Mouse (Mus musculus): ENCODE results near the gene Arhgap5. TPM values are rescaled to one million over a fixed set of nuclear protein-coding genes. Genes with fewer than 3 reads are reported as not detected.
"Not testable (repeated sequence)": the region's sequence is repeated elsewhere in the genome, so short reads cannot be mapped to it uniquely, and the experiment has no call there.

Arhgap5 gene
- polyA plus RNA-seq, 1 experiment from 2014 or later = 43.0 TPM

DNA sequence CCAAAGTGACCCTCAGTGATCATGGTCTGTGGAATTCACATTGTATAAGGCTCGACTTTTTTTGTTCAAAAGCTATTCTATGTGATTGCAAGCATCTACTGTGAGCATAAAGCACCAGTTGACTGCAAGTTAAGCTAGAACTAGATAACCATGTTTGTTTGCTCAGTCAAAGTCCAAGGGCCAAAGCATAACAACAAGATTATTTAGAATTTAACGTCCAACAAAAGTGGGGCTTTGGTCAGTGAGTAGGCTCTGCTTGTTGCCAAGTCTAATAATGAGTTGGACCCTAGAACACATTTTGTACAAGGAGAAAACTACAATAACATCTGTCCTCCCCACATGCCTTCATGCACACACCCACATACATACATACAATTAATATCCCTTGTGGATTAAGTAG, 69.6 kb downstream of the Arhgap5 start:
- Histone ChIP-seq H3K27ac (ENCODE audit: low read length) (no peak overlapping the region), H3K4me2 (ENCODE audit: low read depth, low read length) (no peak overlapping the region), H3K27me3 (ENCODE audit: control insufficient read depth, insufficient read depth, low read length) (no peaks in the 10 kb centered on the region), H3K9ac (ENCODE audit: low read length) (no peak overlapping the region), H3K9me3 (replicated peaks; ENCODE audit: control insufficient read depth, low read length) (no peaks in the 10 kb centered on the region), H3K4me3 (replicated peaks; ENCODE audit: low read length) (no peak overlapping the region), H3K36me3 (ENCODE audit: control insufficient read depth, insufficient read depth, low read length) (no peaks in the 10 kb centered on the region), H3K4me1 (ENCODE audit: control insufficient read depth, insufficient read depth, low read length) (no peaks in the 10 kb centered on the region)
- ATAC-seq (ENCODE audit: insufficient read depth, low FRiP score) = no peak
- WGBS = 85% methylated on average over 2 of the region's 2 CpGs

DNA sequence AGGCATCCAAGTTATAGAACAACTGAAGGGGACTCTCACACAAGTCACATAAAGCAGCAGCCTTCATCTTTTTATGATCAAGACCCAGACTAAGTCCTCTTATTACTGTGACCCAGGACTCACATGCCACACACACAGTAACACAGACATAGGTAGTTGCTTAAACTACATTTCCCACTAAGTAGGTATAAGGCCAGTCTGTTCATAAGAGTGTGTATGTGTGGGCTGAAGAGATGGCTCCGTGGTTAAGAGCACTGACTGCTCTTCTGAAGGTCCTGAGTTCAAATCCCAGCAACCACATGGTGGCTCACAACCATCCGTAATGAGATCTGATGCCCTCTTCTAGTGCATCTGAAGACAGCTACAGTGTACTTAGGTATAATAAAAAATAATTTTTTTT, 82.7 kb downstream of the Arhgap5 start:
- not testable (repeated sequence) for H3K36me3 ChIP-seq (ENCODE audit: control insufficient read depth, insufficient read depth, low read length); H3K4me2 ChIP-seq (ENCODE audit: low read depth, low read length); H3K27me3 ChIP-seq (ENCODE audit: control insufficient read depth, insufficient read depth, low read length); ATAC-seq (ENCODE audit: insufficient read depth, low FRiP score); H3K27ac ChIP-seq (ENCODE audit: low read length); H3K4me3 ChIP-seq (replicated peaks; ENCODE audit: low read length); H3K4me1 ChIP-seq (ENCODE audit: control insufficient read depth, insufficient read depth, low read length); H3K9me3 ChIP-seq (replicated peaks; ENCODE audit: control insufficient read depth, low read length); H3K9ac ChIP-seq (ENCODE audit: low read length)
- 80% methylated on average over 2 of the region's 2 CpGs for WGBS

DNA sequence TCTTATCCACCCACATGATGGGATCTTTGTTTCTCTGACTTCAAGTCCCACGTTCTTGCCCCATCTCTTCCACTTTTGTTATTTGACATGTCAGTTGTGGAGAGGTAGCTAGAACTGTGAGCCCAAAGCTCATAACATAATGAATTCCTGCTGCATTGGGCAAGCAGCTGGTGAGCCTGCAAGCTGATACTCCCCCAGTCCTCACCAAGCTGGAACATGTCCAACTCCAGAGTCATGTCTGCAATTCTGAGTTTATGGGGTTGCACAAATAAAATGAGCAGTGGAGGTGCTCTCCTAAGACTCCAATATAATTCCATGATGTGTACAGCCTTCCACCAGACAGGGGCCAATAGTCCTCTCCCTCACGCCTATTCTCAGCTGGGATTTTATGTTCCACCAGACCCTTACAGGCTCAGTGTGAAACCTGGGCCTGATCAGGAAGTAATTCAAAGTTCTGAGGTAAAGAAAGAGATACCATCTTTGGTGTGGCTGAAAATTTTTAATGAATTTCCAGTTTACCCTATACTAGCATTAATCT, 83.8 kb downstream of the Arhgap5 start:
- Histone ChIP-seq H3K9me3 (replicated peaks; ENCODE audit: control insufficient read depth, low read length) (no peaks in the 10 kb centered on the region), H3K27me3 (ENCODE audit: control insufficient read depth, insufficient read depth, low read length) (no peaks in the 10 kb centered on the region), H3K36me3 (ENCODE audit: control insufficient read depth, insufficient read depth, low read length) (no peaks in the 10 kb centered on the region), H3K4me3 (replicated peaks; ENCODE audit: low read length) (no peak overlapping the region), H3K27ac (ENCODE audit: low read length) (no peak overlapping the region), H3K4me1 (ENCODE audit: control insufficient read depth, insufficient read depth, low read length) (no peaks in the 10 kb centered on the region), H3K4me2 (ENCODE audit: low read depth, low read length) (no peak overlapping the region), H3K9ac (ENCODE audit: low read length) (no peak overlapping the region)
- ATAC-seq (ENCODE audit: insufficient read depth, low FRiP score) = no peak
- 65% methylated on average over 2 of the region's 2 CpGs for WGBS

- Histone ChIP-seq H3K9ac (ENCODE audit: low read length) (no peak overlapping the region), H3K27ac (ENCODE audit: low read length) (no peak overlapping the region), H3K36me3 (ENCODE audit: control insufficient read depth, insufficient read depth, low read length) (no peaks in the 10 kb centered on the region), H3K9me3 (replicated peaks; ENCODE audit: control insufficient read depth, low read length) (no peaks in the 10 kb centered on the region), H3K4me3 (replicated peaks; ENCODE audit: low read length) (no peak overlapping the region), H3K27me3 (ENCODE audit: control insufficient read depth, insufficient read depth, low read length) (no peaks in the 10 kb centered on the region), H3K4me2 (ENCODE audit: low read depth, low read length) (no peak overlapping the region), H3K4me1 (ENCODE audit: control insufficient read depth, insufficient read depth, low read length) (no peaks in the 10 kb centered on the region)
- ATAC-seq (ENCODE audit: insufficient read depth, low FRiP score) = peak; percentile 75; the same call in 1 of the 2 replicates
- 63% methylated on average over 7 of the region's 7 CpGs for WGBS
Observed at GRCm38 (mm10) chr12:52595389-52596185, 91.8 kb downstream of the Arhgap5 start.

- H3K4me1 ChIP-seq (ENCODE audit: control insufficient read depth, insufficient read depth, low read length) = peaks cover 7% of the 10 kb centered on the region
- 21% methylated on average over 2 of the region's 2 CpGs for WGBS
- H3K4me2 ChIP-seq (ENCODE audit: low read depth, low read length) = peak overlapping the region; percentile 49
- H3K36me3 ChIP-seq (ENCODE audit: control insufficient read depth, insufficient read depth, low read length) = no peaks in the 10 kb centered on the region
- no peaks in the 10 kb centered on the region for H3K9me3 ChIP-seq (replicated peaks; ENCODE audit: control insufficient read depth, low read length)
- H3K27ac ChIP-seq (ENCODE audit: low read length) = peak overlapping the region; percentile 84
- H3K27me3 ChIP-seq (ENCODE audit: control insufficient read depth, insufficient read depth, low read length) = no peaks in the 10 kb centered on the region
- no peak for ATAC-seq (ENCODE audit: insufficient read depth, low FRiP score)
- peak overlapping the region; percentile 77; the same call in 1 of the 2 replicates for H3K9ac ChIP-seq (ENCODE audit: low read length)
- peak overlapping the region; percentile 65 for H3K4me3 ChIP-seq (replicated peaks; ENCODE audit: low read length)
Observed at GRCm38 (mm10) chr12:52602471-52602870, 98.7 kb downstream of the Arhgap5 start.

GRCm38 (mm10) chr12:52602883-52603694, 99.3 kb downstream of the Arhgap5 start:
- ATAC-seq (ENCODE audit: insufficient read depth, low FRiP score) = peak; percentile 92
- Histone ChIP-seq H3K4me1 (ENCODE audit: control insufficient read depth, insufficient read depth, low read length) (peaks cover 7% of the 10 kb centered on the region), H3K27me3 (ENCODE audit: control insufficient read depth, insufficient read depth, low read length) (no peaks in the 10 kb centered on the region), H3K36me3 (ENCODE audit: control insufficient read depth, insufficient read depth, low read length) (no peaks in the 10 kb centered on the region), H3K27ac (ENCODE audit: low read length) (peak overlapping the region; percentile 84), H3K9me3 (replicated peaks; ENCODE audit: control insufficient read depth, low read length) (no peaks in the 10 kb centered on the region), H3K4me2 (ENCODE audit: low read depth, low read length) (peak overlapping the region; percentile 49), H3K9ac (ENCODE audit: low read length) (peak overlapping the region; percentile 77), H3K4me3 (replicated peaks; ENCODE audit: low read length) (peak overlapping the region; percentile 65)
- under 1% methylated on average over 35 of the region's 35 CpGs for WGBS

DNA sequence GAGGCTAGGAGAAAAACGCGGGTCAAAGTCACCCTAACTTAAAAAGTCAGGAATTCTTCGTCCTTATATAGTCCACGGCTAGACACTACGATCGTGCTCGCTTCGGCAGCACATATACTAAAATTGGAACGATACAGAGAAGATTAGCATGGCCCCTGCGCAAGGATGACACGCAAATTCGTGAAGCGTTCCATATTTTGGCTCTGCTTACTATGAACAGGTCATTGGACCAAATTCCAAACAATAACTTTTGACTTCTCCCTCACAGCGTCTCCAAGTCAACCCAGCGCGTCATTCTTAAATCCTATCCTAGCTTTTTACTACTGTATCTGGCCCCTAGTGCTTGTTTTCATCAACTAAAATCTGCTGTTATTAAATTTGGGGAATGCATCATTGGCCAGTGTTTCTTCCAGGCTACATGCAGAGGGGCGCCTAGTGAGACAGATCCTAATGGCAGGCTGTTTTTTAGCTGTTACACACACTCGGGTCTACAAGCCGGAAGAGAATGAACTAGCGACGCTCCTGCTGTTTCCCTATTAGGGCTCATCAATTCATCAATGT, 100.0 kb downstream of the Arhgap5 start:
- Histone ChIP-seq H3K4me2 (ENCODE audit: low read depth, low read length) (peak overlapping the region; percentile 49), H3K4me3 (replicated peaks; ENCODE audit: low read length) (peak overlapping the region; percentile 65), H3K36me3 (ENCODE audit: control insufficient read depth, insufficient read depth, low read length) (no peaks in the 10 kb centered on the region), H3K9me3 (replicated peaks; ENCODE audit: control insufficient read depth, low read length) (no peaks in the 10 kb centered on the region), H3K27ac (ENCODE audit: low read length) (peak overlapping the region; percentile 84), H3K9ac (ENCODE audit: low read length) (peak overlapping the region; percentile 87), H3K4me1 (ENCODE audit: control insufficient read depth, insufficient read depth, low read length) (peaks cover 7% of the 10 kb centered on the region), H3K27me3 (ENCODE audit: control insufficient read depth, insufficient read depth, low read length) (no peaks in the 10 kb centered on the region)
- ATAC-seq (ENCODE audit: insufficient read depth, low FRiP score) = peak; percentile 81
- WGBS = under 1% methylated on average over 21 of the region's 21 CpGs

- Histone ChIP-seq H3K9ac (ENCODE audit: low read length) (peak overlapping the region; percentile 87), H3K4me3 (replicated peaks; ENCODE audit: low read length) (peak overlapping the region; percentile 65), H3K36me3 (ENCODE audit: control insufficient read depth, insufficient read depth, low read length) (no peaks in the 10 kb centered on the region), H3K27ac (ENCODE audit: low read length) (peak overlapping the region; percentile 84), H3K4me1 (ENCODE audit: control insufficient read depth, insufficient read depth, low read length) (peaks cover 7% of the 10 kb centered on the region), H3K9me3 (replicated peaks; ENCODE audit: control insufficient read depth, low read length) (no peaks in the 10 kb centered on the region), H3K4me2 (ENCODE audit: low read depth, low read length) (peak overlapping the region; percentile 49), H3K27me3 (ENCODE audit: control insufficient read depth, insufficient read depth, low read length) (no peaks in the 10 kb centered on the region)
- under 1% methylated on average over 33 of the region's 33 CpGs for WGBS
- peak; percentile 85 for ATAC-seq (ENCODE audit: insufficient read depth, low FRiP score)
Observed at GRCm38 (mm10) chr12:52604256-52604991, 100.7 kb downstream of the Arhgap5 start.

Data from stomach, embryonic 16.5 days (tissue).